Mouse (Mus musculus) testis, adult 2 months (tissue): ENCODE data around the gene Snrnp70.

Experiments used
- CTCF ChIP-seq: fragments of 200-500 bp; IDR thresholded peaks from 2 replicates; pipeline ENCODE4 v1.5.1; 2012; ENCODE audit warnings: low read depth, mild to moderate bottlenecking, inconsistent platforms, low read length, moderate library complexity; ENCODE audit not compliant: control insufficient read depth, insufficient read depth, insufficient replicate concordance
- POLR2A ChIP-seq: fragments of 200-500 bp; IDR thresholded peaks from 2 replicates; pipeline ENCODE4 v1.6.1; 2012; ENCODE audit warnings: low read depth, mild to moderate bottlenecking, inconsistent platforms, low read length, moderate library complexity; ENCODE audit not compliant: control insufficient read depth

- TF ChIP-seq POLR2A (no peak), CTCF (no peak)
Measured at GRCm38 (mm10) chr7:45420615-45420919, 25.0 kb upstream of the Snrnp70 start, which contains the start of gene Lhb.
